Mouse (Mus musculus) layer of hippocampus, adult 11-12 months (tissue): Measurements from ENCODE around the gene Add3.
A peak's percentile ranks its signal among the peaks of the same experiment; 100 is the strongest.

Experiments used
- DNase-seq: peaks from one replicate; pipeline ENCODE4 v3.0.0; 2022; ENCODE audit warnings: low spot score

Add3 gene

GRCm38 (mm10) chr19:53241806-53242205 lies 101.6 kb downstream of the Add3 start:
- no peak for DNase-seq

- DNase-seq = no peak
Measured at GRCm38 (mm10) chr19:53243956-53244355, 103.7 kb downstream of the Add3 start.

- DNase-seq = no peak
Measured at GRCm38 (mm10) chr19:53247558-53247957, 107.3 kb downstream of the Add3 start.

- DNase-seq = peak; percentile 63
Measured at GRCm38 (mm10) chr19:53248023-53248494, 107.8 kb downstream of the Add3 start.

- DNase-seq = no peak
Measured at GRCm38 (mm10) chr19:53251015-53251414, 110.8 kb downstream of the Add3 start.

GRCm38 (mm10) chr19:53251656-53252055 lies 111.4 kb downstream of the Add3 start:
- no peak for DNase-seq

GRCm38 (mm10) chr19:53252111-53253028 lies 112.1 kb downstream of the Add3 start:
- no peak for DNase-seq

GRCm38 (mm10) chr19:53256361-53256760 lies 116.1 kb downstream of the Add3 start:
- DNase-seq = no peak

GRCm38 (mm10) chr19:53256991-53257594 lies 116.8 kb downstream of the Add3 start:
- no peak for DNase-seq

GRCm38 (mm10) chr19:53257631-53258560 lies 117.7 kb downstream of the Add3 start:
- DNase-seq = no peak

GRCm38 (mm10) chr19:53258740-53259506 lies 118.7 kb downstream of the Add3 start:
- no peak for DNase-seq

GRCm38 (mm10) chr19:53259541-53259940 lies 119.3 kb downstream of the Add3 start:
- no peak for DNase-seq

- no peak for DNase-seq
Measured at GRCm38 (mm10) chr19:53260261-53260660, 120.0 kb downstream of the Add3 start.

- DNase-seq = no peak
Measured at GRCm38 (mm10) chr19:53260828-53261227, 120.6 kb downstream of the Add3 start.

- DNase-seq = no peak
Measured at GRCm38 (mm10) chr19:53262061-53262460, 121.8 kb downstream of the Add3 start.

GRCm38 (mm10) chr19:53263859-53264733 lies 123.9 kb downstream of the Add3 start:
- no peak for DNase-seq

- no peak for DNase-seq
Measured at GRCm38 (mm10) chr19:53264821-53265727, 124.8 kb downstream of the Add3 start.

- no peak for DNase-seq
Measured at GRCm38 (mm10) chr19:53267305-53267704, 127.1 kb downstream of the Add3 start.

GRCm38 (mm10) chr19:53273055-53273722 lies 132.9 kb downstream of the Add3 start:
- DNase-seq = no peak
